Comparison of ENCODE assay signal across 28 mouse cellular contexts in genomic region chr11:8584307-8584706, GRCm38 (mm10).
A peak's percentile ranks its signal among the peaks of the same experiment; 100 is the strongest.
DNase-seq lines count a peak whose midpoint lies in the region; ATAC-seq and TF ChIP-seq lines count a peak whose summit lies in the region.
"Had no signal": no experiment of that assay in that cellular context is flagged by ENCODE, and none has a peak within 500 bp of the region (broad histone marks: within the 10 kb centered on the region; RNA-seq: fewer than 3 reads in every experiment).

No protein-coding gene starts in this region.

- no peak overlapping the region for H3K9ac ChIP-seq in ES-Bruce4 (ENCODE audit: low read depth, poor library complexity, severe bottlenecking)
- H3K9ac ChIP-seq in intestine, embryonic 15.5 days = no peak overlapping the region
- H3K9ac ChIP-seq: embryonic facial prominence, embryonic 13.5 days; limb, embryonic 13.5 days; liver, embryonic 12.5 days; midbrain, embryonic 13.5 days; neural tube, embryonic 12.5 days had no signal

- no peak overlapping the region for H3K4me3 ChIP-seq in heart, embryonic 10.5 days
- H3K4me3 ChIP-seq in ES-Bruce4 (ENCODE audit: low read depth, low read length) (no peak overlapping the region), macrophage (ENCODE audit: inconsistent target) (no peak overlapping the region)
- H3K4me3 ChIP-seq in intestine, embryonic 15.5 days (replicated peaks) = no peak overlapping the region
- H3K4me3 ChIP-seq: embryonic facial prominence, embryonic 13.5 days; erythroblast, embryonic 14.5 days; hindbrain, embryonic 10.5 days; limb, embryonic 13.5 days; liver, embryonic 12.5 days; midbrain, embryonic 13.5 days; neural tube, embryonic 12.5 days had no signal

- ATAC-seq in intestine, embryonic 15.5 days = peak; percentile 68
- ATAC-seq: hindbrain, embryonic 16.5 days; liver, embryonic 12.5 days; midbrain, embryonic 13.5 days; Patski had no signal

- no peaks in the 10 kb centered on the region for H3K27me3 ChIP-seq in heart, embryonic 10.5 days (ENCODE audit: insufficient read depth, poor library complexity, severe bottlenecking)
- no peaks in the 10 kb centered on the region for H3K27me3 ChIP-seq in ES-Bruce4 (ENCODE audit: control insufficient read depth, insufficient read depth, low read length, poor library complexity, severe bottlenecking)
- no peaks in the 10 kb centered on the region for H3K27me3 ChIP-seq in intestine, embryonic 15.5 days (replicated peaks)
- H3K27me3 ChIP-seq: embryonic facial prominence, embryonic 13.5 days; limb, embryonic 13.5 days; liver, embryonic 12.5 days; midbrain, embryonic 13.5 days; neural tube, embryonic 12.5 days; Patski had no signal

- H3K9me3 ChIP-seq in heart, embryonic 10.5 days = no peaks in the 10 kb centered on the region
- H3K9me3 ChIP-seq in ES-Bruce4 (replicated peaks; ENCODE audit: control insufficient read depth, insufficient read depth, low read length, poor library complexity, severe bottlenecking) = no peaks in the 10 kb centered on the region
- H3K9me3 ChIP-seq in intestine, embryonic 15.5 days = no peaks in the 10 kb centered on the region
- H3K9me3 ChIP-seq: embryonic facial prominence, embryonic 13.5 days; hindbrain, embryonic 10.5 days; limb, embryonic 13.5 days; liver, embryonic 12.5 days; midbrain, embryonic 13.5 days; neural tube, embryonic 12.5 days had no signal

- no peak for DNase-seq in heart, embryonic 10.5 days (ENCODE audit: low spot score)
- no peak for DNase-seq in heart, adult 9 months (ENCODE audit: low spot score in 2 of 2)
- no peak for DNase-seq in spleen, adult 12 weeks (ENCODE audit: low spot score)
- DNase-seq in spleen, postnatal 36 days (ENCODE audit: low spot score in 2 of 2) = no peak
- DNase-seq in neural tube, embryonic 10.5 days (ENCODE audit: extremely low spot score, low spot score) = no peak
- DNase-seq: B cell, adult 2 months; cerebellum, adult 2 months; cerebellum, postnatal 36 days; embryo, embryonic 11 days; gastrocnemius, postnatal 25 days; heart, postnatal 10 days; kidney, adult 18-20 months; lung, adult 18-20 months; lung, postnatal 10 days; right cerebral cortex, postnatal 25 days had no signal

- peak overlapping the region; percentile 64; the same call in 1 of the 2 replicates for H3K27ac ChIP-seq in heart, embryonic 10.5 days
- H3K27ac ChIP-seq in ES-Bruce4 (ENCODE audit: insufficient read depth, low read length) (peak overlapping the region; percentile 97), macrophage (peak overlapping the region; percentile 19; the same call in 1 of the 2 replicates)
- H3K27ac ChIP-seq in intestine, embryonic 15.5 days = peak overlapping the region; percentile 79; the same call in 1 of the 2 replicates
- H3K27ac ChIP-seq: embryonic facial prominence, embryonic 13.5 days; hindbrain, embryonic 10.5 days; kidney, postnatal 0 days; liver, embryonic 12.5 days; midbrain, embryonic 13.5 days; neural tube, embryonic 12.5 days had no signal

- TF ChIP-seq EP300 in ES-Bruce4 (IDR thresholded peaks at IDR 0.05; ENCODE audit: insufficient read depth, low read depth, low read length) = no peak

- no peak for TF ChIP-seq POLR2A in ES-Bruce4 (IDR thresholded peaks at IDR 0.05; ENCODE audit: insufficient read depth, low read length)

- H3K79me2 ChIP-seq in macrophage (ENCODE audit: inconsistent target) = peaks cover 98% of the 10 kb centered on the region

- H3K4me1 ChIP-seq in heart, embryonic 10.5 days = peaks cover 57% of the 10 kb centered on the region
- H3K4me1 ChIP-seq in ES-Bruce4 (ENCODE audit: control insufficient read depth, insufficient read depth, low read length) = peaks cover 10% of the 10 kb centered on the region
- peaks cover 54% of the 10 kb centered on the region for H3K4me1 ChIP-seq in intestine, embryonic 15.5 days (replicated peaks)

- no peak for TF ChIP-seq CTCF in ES-Bruce4 (IDR thresholded peaks at IDR 0.05; ENCODE audit: low read depth, low read length)

- no peaks in the 10 kb centered on the region for H3K36me3 ChIP-seq in heart, embryonic 10.5 days
- H3K36me3 ChIP-seq in ES-Bruce4 (ENCODE audit: control insufficient read depth, insufficient read depth, low read length, poor library complexity, severe bottlenecking) (peaks cover 5% of the 10 kb centered on the region; the same call in 1 of the 2 replicates), macrophage (ENCODE audit: inconsistent target) (no peaks in the 10 kb centered on the region; the same call in 1 of the 2 replicates)
- H3K36me3 ChIP-seq in intestine, embryonic 15.5 days = no peaks in the 10 kb centered on the region
- H3K36me3 ChIP-seq: hindbrain, embryonic 10.5 days; liver, embryonic 12.5 days; midbrain, embryonic 13.5 days; neural tube, embryonic 12.5 days had no signal

- 80% methylated on average over 2 of the region's 2 CpGs for WGBS in heart, embryonic 10.5 days
- 58% methylated on average over 2 of the region's 2 CpGs for WGBS in intestine, embryonic 15.5 days
- WGBS in macrophage (ENCODE audit: missing documents) = 44% methylated on average over 2 of the region's 2 CpGs

- no peak overlapping the region for H3K4me2 ChIP-seq in intestine, embryonic 15.5 days (replicated peaks)
- H3K4me2 ChIP-seq: embryonic facial prominence, embryonic 13.5 days; limb, embryonic 13.5 days; liver, embryonic 12.5 days; midbrain, embryonic 13.5 days; neural tube, embryonic 12.5 days had no signal

Comparison
In these comparisons a context has a peak if more than half of its experiments do, and no peak if none do; other contexts are left out.
1. H3K27ac ChIP-seq: peak in every context shown above with its lines; median percentile 97 in ES-Bruce4; 79 in intestine, embryonic 15.5 days; 64 in heart, embryonic 10.5 days; 19 in macrophage.